Mouse (Mus musculus): ENCODE data around the gene Tcf15.

GRCm38 (mm10) chr2:152166257-152166656 is 22.9 kb downstream of the Tcf15 start:
- TF ChIP-seq E2F4 (IDR thresholded peaks at IDR 0.05; ENCODE audit: insufficient replicate concordance, low read depth, low read length) (no peak), POLR2A (IDR thresholded peaks at IDR 0.05; ENCODE audit: low read depth, low read length) (no peak), CHD2 (IDR thresholded peaks at IDR 0.05; ENCODE audit: low read length) (no peak), JUND (conservative IDR thresholded peaks at IDR 0.05; ENCODE audit: low read depth, low read length) (no peak), ZMIZ1 (IDR thresholded peaks at IDR 0.05; ENCODE audit: low read depth, low read length) (no peak), USF1 (IDR thresholded peaks at IDR 0.05; ENCODE audit: low read depth, low read length) (no peak)
